Mouse (Mus musculus) cerebellum, adult 11 months (tissue): Measurements from ENCODE around the gene Gstp3.
"Not testable (repeated sequence)": the region's sequence is repeated elsewhere in the genome, so short reads cannot be mapped to it uniquely, and the experiment has no call there.

Source experiments
- DNase-seq: peaks from one replicate; pipeline ENCODE4 v3.0.0; 2022

Gstp3 gene

GRCm38 (mm10) chr19:4089128-4089527, 29.8 kb upstream of the Gstp3 start:
- no peak for DNase-seq

GRCm38 (mm10) chr19:4088146-4088545, 28.8 kb upstream of the Gstp3 start:
- no peak for DNase-seq

DNA sequence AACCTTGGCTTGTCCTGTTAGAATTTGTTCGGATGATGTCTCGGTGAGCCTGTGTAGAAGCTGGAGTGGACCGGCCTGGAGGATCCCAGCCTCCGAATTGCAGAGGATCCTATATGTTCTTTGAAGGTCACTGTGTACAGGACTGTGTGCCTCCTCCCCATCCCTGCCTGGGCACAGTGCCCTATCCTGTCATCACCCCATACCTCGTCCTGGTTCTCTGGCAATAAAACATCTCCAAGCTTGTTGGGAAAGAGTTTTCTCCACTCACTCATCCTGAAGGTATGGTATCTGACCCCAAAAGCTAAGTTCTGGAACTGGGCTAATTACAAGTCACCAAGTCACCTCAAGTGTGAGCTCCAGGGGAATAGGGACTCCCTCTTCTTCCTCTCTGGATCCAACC, 27.7 kb upstream of the Gstp3 start:
- peak; percentile 6 for DNase-seq

GRCm38 (mm10) chr19:4086156-4086555, 26.8 kb upstream of the Gstp3 start:
- DNase-seq = peak; percentile 6

DNA sequence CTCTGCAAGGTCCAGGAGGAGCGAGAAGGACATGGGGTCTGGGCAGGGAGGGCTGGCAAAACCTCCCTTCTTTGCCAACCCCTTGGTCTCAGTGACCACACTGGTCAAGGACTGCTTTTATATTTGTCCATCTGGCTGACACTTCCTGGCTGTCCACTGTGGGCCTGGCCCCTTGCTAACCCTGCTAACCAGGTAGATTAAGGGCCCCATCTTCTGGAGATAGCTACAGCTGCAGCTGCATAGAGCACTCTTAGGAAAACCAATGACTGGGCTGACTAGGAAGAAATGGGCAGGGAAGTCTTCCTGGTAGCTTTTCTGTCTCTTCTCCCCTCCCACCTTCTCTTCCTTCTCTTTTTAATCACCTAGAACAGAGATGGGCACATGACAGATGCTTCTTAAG, 25.6 kb upstream of the Gstp3 start:
- no peak for DNase-seq

GRCm38 (mm10) chr19:4083826-4084225, 24.5 kb upstream of the Gstp3 start:
- DNase-seq = no peak

DNA sequence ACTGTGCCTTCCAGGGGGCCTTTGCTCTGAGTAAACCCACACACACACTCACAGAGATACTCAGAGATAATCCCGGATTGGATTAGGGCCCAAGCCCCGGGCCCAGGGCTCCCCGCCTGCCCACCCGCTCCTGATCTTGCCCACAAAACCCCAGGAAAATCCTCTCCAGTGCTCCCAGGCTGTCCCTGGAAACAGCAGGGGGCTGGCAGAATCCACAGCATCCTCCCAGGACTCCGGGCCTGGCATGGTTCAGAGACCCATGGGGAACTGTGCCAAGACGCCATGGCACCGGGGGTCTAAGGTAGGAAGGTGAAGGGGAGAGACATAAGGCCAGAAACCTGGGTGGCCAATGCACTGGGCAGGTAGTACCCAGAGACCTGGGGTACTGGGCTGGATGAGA, 23.9 kb upstream of the Gstp3 start:
- no peak for DNase-seq

DNA sequence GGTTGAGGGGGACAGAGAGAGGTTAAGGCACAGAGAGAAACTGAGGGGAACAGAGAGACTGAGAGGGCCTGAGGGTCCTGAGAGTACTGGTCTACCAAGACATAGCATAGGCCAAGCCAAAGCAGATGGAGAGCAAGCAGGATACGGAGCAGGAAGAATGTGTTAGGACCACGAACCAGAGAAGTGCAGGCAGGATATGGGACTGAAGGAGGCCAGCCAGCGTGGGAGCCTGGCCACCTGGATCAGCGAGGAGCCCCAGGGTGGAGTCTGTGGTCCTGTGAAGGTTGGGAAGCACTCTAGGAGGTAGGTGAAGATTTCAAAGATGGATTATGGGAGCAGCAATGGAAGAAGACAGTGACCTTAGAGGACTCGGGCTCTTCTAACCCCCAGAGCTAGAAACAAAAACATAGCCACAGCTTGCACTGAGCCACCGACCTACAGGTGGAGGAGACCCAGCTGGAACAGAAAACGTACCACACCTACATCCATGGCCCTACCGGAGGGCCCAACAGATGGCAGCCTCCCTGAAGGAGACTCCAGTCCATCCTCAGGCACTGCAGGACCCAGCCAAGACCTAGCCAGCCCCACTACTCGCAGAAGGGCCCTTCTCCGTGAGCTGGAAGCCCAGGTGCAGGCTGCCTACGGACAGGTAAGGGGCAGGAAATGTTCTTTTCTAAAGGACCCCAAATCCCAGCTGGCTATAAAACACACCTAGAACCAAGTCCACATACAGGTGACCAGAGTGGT, 23.0 kb upstream of the Gstp3 start:
- no peak for DNase-seq

- no peak for DNase-seq
Measured at GRCm38 (mm10) chr19:4081394-4081793, 22.0 kb upstream of the Gstp3 start, which contains the start of gene Cabp2. TSS of gene Cabp2 (plus strand) at chr19:4081578.

- DNase-seq = peak; percentile 84
Measured at GRCm38 (mm10) chr19:4080511-4081009, 21.2 kb upstream of the Gstp3 start.

DNA sequence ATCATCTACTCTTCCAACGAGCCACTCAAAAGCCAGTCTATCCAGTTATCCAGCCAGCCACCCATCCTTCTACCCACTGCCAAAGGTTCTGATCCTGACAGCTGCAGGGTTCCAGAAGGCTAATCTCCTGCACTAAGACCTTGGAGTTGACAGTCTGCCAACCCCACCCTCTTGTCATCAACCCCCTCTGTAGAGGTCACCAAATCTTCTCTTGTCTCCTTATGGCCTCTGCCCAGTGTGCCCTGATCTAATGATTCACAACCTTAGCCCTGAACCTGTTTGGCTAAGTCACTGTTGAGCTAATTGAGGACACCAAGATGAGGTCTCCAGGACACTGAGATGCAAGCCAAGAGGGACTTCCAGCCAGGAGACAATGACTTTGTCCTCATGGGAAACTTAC, 20.2 kb upstream of the Gstp3 start:
- DNase-seq = no peak

DNA sequence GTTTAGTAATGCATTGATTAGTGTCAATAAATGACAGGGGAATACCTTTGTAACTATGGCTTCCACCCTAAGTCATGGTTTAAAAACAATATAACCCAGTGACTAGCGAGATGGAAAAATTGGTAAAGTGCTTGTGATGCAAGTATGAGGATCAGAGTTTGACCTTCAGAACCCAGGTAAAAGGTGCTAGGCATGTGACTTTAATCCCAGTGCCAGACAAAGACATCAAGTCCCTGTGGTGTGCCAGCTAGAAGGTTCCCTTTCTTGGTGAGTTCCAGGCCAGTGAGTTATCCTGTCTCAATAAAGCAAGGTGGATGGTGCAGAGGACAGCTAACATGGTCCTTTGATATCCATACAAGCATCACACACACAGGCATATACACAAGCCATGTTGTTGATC, 16.2 kb upstream of the Gstp3 start:
- no peak for DNase-seq

DNA sequence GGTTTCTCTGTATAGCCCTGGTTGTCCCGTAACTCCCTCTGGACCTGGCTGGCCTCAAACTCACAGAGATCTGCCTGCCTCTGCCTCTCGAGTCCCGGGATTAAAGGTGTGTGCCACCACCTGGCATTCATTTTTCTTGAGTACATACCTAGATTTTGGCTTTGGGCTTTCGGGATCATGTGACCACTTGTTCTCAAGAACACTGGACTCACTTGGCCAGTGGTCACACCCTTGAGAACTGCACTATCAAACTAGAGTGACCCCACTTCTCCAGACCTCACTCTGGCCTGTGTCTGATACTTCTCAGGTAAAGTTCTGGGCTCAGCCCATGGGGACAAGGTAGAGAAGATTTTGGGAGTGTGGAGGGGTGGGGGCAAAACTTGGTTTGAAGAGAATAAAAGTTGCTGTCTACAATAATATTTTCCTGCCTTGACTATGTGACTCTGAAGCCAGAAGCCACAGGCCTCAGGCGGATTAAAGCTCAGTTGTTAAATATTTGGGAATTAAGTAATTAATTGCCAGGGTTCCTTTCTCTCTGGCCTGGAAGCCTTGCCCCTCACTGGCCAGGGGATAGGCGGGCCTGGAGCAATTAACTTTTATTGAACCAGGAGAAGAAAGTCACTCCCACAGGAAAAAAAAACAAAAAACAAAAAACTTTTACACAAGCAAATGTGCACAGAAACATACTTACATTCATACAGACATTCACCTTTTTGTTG, 13.5 kb upstream of the Gstp3 start:
- DNase-seq = no peak

DNA sequence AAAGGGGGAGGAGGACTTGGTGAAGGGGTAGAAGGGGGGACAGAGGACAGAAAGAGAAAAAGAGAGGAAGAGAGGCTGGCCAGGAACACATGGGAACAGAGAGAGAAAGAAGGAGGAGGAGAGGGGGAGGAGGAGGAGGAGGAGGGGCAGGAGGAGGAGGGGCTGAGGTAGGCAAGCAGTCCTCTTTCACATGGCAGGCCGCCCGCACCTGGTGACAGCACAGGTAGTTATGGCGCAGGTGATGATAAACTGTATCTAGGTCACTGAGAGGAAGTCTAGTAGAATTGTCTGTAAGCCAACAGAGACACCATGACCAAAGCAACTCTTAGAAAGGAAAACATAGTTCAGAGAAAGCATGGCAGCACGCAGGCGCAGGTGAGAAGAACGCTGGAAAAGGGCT, 12.0 kb upstream of the Gstp3 start:
- DNase-seq = no peak

GRCm38 (mm10) chr19:4070756-4071155, 11.4 kb upstream of the Gstp3 start:
- DNase-seq = no peak

DNA sequence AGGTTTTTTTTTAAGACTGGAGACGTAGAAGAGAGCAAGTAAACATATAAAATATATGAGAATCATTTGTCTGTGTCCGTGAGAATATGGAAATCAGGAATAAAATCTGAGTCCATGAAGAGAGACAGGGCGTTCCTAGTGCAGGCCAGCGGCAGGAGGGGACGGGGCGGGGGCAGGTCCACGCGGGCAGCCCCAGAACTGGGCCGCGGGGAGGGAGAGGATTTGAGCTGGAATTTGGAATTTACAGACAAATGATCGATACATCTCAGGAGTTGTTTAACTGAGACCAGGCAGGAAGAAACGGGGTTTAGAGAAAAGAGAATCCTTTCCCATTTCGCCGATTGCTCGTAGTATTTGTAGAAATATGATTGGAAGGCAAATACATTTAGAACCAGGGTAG, 10.9 kb upstream of the Gstp3 start:
- no peak for DNase-seq

DNA sequence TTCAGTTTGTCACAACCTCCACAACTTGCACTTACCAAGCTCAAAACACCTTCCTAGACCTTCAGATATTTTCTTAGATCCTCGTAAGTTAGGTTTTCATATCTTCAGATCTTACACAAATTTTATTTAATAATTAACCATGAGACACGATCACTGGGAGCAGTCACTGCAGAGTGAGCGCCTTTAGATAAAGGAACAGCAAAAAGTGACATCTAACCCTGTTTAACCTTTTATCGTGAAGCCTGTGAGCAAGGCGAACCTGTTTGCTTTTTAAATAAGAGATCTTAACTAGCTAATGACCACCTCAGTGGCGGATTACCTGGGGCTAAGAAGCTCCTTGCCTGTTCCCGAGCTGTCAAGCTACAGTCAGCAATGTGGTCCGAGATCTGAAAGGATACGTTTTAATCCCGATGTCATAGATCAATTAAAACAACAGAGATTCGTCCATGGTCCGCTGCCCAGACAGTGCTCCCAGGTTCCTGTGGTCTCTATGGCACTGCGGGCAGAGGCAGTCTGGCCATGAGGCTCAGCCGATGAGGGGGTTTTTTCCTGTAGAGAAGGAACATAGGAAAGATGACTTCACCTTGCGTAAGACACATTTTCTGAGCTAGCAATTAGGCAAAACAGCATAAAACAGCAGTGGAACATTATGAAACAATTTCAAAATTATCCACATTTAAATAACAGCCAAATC, 9.5 kb upstream of the Gstp3 start:
- no peak for DNase-seq

- DNase-seq = not testable (repeated sequence)
Measured at GRCm38 (mm10) chr19:4068242-4068641, 8.9 kb upstream of the Gstp3 start.

DNA sequence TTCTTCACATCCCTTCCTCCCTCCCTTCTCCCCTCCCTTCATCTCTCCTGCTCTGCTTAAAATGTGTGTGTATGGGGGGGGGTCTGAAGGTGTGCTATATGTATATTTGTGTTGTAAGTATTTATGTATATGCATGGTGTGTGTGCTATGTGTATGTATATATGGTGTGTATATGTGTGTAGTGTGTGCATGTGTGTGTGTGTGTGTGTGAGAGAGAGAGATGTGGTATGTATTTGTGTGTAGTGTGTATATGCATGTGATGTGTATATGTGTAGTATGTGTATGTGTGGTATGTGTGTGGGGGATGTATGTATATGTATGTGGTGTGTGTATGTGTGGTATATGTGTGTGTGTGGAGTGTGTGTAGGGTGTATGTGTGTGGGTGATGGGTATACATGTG, 7.5 kb upstream of the Gstp3 start:
- no peak for DNase-seq

- DNase-seq = no peak
Measured at GRCm38 (mm10) chr19:4066280-4066679, 6.9 kb upstream of the Gstp3 start.

DNA sequence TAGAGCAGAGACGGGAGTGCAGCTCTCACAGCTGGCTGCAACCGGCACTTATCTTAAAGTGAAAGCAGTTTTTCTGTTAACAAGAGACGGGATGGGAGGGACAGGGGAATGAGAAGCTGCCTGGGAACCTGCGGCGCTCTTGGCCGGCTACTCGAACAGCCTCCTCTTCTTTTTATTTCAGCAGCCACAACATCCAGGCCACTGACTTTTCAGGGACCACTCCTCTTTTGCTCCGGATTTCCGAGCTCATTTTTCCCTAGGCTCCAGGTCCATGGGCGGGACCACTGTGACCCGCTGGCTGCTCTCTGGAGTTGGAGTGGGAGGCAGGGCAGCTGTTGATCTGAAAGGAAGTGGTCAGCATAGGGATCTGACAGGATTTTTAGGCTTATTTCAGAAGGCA, 5.1 kb upstream of the Gstp3 start:
- DNase-seq = not testable (repeated sequence)

- DNase-seq = not testable (repeated sequence)
Measured at GRCm38 (mm10) chr19:4063357-4063756, 4.0 kb upstream of the Gstp3 start.

DNA sequence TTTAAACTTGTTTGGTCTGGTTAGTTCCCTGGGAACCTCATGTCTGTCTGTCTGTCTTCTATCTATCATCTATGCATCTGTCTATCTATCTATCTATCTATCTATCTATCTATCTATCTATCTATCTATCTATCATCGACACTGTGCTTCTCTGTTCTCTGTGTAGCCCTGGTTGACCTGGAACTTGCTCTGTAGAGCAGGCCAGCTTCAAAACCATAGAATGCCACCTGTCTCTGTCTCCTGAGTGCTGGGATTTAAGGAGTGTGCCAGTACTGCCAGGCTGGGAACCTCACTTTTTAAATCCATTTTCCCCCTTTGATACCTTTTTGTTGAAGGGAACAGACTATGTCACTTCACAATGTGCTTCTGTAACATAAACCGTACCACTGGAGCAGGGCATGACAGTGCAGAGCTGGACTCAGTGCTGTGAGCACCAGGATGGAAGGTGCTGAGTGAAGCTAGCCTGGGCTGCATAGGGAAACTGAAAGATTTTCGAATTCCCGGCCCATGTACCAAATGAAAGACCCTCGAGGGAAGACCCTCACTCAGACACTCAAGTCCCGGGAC, 1.6 kb upstream of the Gstp3 start:
- no peak for DNase-seq
